Mouse (Mus musculus) lung, adult 18-20 months (tissue): ENCODE measurements around the gene Slc6a13.

Experiments used
- DNase-seq, 2 experiments: peaks; one replicate each; pipeline ENCODE4 v3.0.0; 2022; ENCODE audit warnings: mixed read lengths in 2 of 2

Gene Slc6a13

GRCm38 (mm10) chr6:121299954-121300353 lies at the start of gene Slc6a13:
TSS of gene Slc6a13 (plus strand) at chr6:121300227.
- no peak for DNase-seq

- DNase-seq = no peak
These were observed 49.6 kb upstream of the Slc6a13 start for GRCm38 (mm10) chr6:121250406-121250805.

- DNase-seq = no peak
These were observed 48.8 kb upstream of the Slc6a13 start for GRCm38 (mm10) chr6:121251256-121251655.

GRCm38 (mm10) chr6:121260548-121260947 lies 39.5 kb upstream of the Slc6a13 start:
- DNase-seq = peak; percentile 64 to 71

- no peak for DNase-seq
These were observed 38.8 kb upstream of the Slc6a13 start for GRCm38 (mm10) chr6:121261233-121261632.

- no peak for DNase-seq
These were observed 38.0 kb upstream of the Slc6a13 start for GRCm38 (mm10) chr6:121262004-121262403.

GRCm38 (mm10) chr6:121262496-121262895 lies 37.5 kb upstream of the Slc6a13 start:
- DNase-seq = no peak

GRCm38 (mm10) chr6:121270156-121270555 lies 29.9 kb upstream of the Slc6a13 start:
- DNase-seq = no peak

- no peak for DNase-seq
These were observed 28.3 kb upstream of the Slc6a13 start for GRCm38 (mm10) chr6:121271707-121272074.

GRCm38 (mm10) chr6:121272075-121272800 lies 27.8 kb upstream of the Slc6a13 start:
- DNase-seq = peak; percentile 76 to 78

- DNase-seq = peak in 1 of 2 experiments; percentile 17
These were observed 25.7 kb upstream of the Slc6a13 start for GRCm38 (mm10) chr6:121274356-121274755.

GRCm38 (mm10) chr6:121284132-121284531 lies 15.9 kb upstream of the Slc6a13 start:
- DNase-seq = no peak

- DNase-seq = no peak
These were observed 710 bp upstream of the Slc6a13 start for GRCm38 (mm10) chr6:121299317-121299716.

GRCm38 (mm10) chr6:121300504-121300903 lies 477 bp downstream of the Slc6a13 start:
- DNase-seq = no peak

GRCm38 (mm10) chr6:121303466-121304220 lies 3.6 kb downstream of the Slc6a13 start:
- DNase-seq = no peak

- no peak for DNase-seq
These were observed 4.6 kb downstream of the Slc6a13 start for GRCm38 (mm10) chr6:121304630-121305029.

GRCm38 (mm10) chr6:121305571-121305970 lies 5.5 kb downstream of the Slc6a13 start:
- no peak for DNase-seq

- DNase-seq = no peak
These were observed 11.0 kb downstream of the Slc6a13 start for GRCm38 (mm10) chr6:121310984-121311383.

GRCm38 (mm10) chr6:121319099-121319498 lies 19.1 kb downstream of the Slc6a13 start:
- DNase-seq = no peak

GRCm38 (mm10) chr6:121322381-121323110 lies 22.5 kb downstream of the Slc6a13 start:
- no peak for DNase-seq

- DNase-seq = no peak
These were observed 25.3 kb downstream of the Slc6a13 start for GRCm38 (mm10) chr6:121325298-121325697.

- no peak for DNase-seq
These were observed 25.7 kb downstream of the Slc6a13 start for GRCm38 (mm10) chr6:121325740-121326139.

- no peak for DNase-seq
These were observed 26.6 kb downstream of the Slc6a13 start for GRCm38 (mm10) chr6:121326486-121327069.
